In the genomic region with DNA sequence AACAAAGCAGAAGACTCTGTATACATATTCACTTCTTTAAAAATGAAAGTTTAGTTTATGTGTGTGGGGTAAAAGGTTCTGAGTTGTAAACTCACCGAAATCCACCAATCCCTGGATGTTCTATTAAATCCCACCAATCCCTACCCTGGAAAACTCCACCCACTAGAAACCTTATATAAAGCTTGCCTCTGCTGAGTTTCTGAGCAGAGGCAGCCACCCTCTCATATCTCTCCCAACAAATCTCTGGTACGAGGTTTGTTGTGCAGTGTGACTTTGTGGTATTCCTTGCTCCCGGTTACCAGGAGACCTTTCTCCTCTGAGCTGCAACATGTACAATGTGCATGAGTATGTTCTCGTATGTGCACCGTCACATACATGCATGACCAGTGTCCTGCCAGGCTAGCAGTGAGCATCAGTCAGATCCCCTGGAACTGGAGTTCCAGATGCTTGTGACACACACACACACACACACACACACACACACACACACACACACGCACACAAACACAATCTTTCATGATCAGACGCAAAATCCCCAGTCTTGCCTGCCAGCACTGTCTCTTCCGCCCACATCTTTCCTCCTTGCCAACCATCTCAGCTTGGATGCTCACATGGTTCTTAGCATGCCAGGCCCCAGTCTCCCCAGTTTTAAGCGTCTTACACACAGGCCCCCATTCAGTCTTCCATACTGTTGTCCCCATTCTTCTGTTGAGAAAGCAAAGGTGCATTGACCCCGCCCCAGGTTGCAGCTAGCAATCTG, we compare ENCODE assay signal across 18 mouse cellular contexts.
"Had no signal": no experiment of that assay in that cellular context is flagged by ENCODE, and none has a peak within 500 bp of the region (broad histone marks: within the 10 kb centered on the region; RNA-seq: fewer than 3 reads in every experiment).

No protein-coding gene starts in this region.

- H3K36me3 ChIP-seq: limb, embryonic 12.5 days; liver, embryonic 13.5 days; lung, embryonic 15.5 days; midbrain, embryonic 12.5 days had no signal

- H3K4me1 ChIP-seq: liver, embryonic 13.5 days; megakaryocyte, embryonic 14.5 days had no signal

- H3K4me3 ChIP-seq: limb, embryonic 12.5 days; liver, embryonic 13.5 days; lung, embryonic 15.5 days; megakaryocyte, embryonic 14.5 days; midbrain, embryonic 12.5 days had no signal

- DNase-seq: kidney, postnatal 10 days; kidney, postnatal 4 days; liver; liver, embryonic 13.5 days; liver, postnatal 0 days; lung, postnatal 14 days; spleen, adult 18-20 months; thymus, adult 18-20 months; thymus, postnatal 14 days had no signal

- H3K27me3 ChIP-seq: limb, embryonic 12.5 days; liver, embryonic 13.5 days; lung, embryonic 15.5 days; megakaryocyte, embryonic 14.5 days; midbrain, embryonic 12.5 days had no signal

- H3K9ac ChIP-seq: limb, embryonic 12.5 days; liver, embryonic 13.5 days; liver, postnatal 0 days; lung, embryonic 15.5 days; midbrain, embryonic 12.5 days had no signal

- H3K9me3 ChIP-seq: limb, embryonic 12.5 days; liver, embryonic 13.5 days; lung, embryonic 15.5 days; midbrain, embryonic 12.5 days had no signal

- H3K27ac ChIP-seq: limb, embryonic 12.5 days; liver, embryonic 13.5 days; lung, embryonic 15.5 days; macrophage; midbrain, embryonic 12.5 days had no signal

- ATAC-seq: hindbrain, embryonic 16.5 days; inflammation-experienced regulatory T-cells, adult 6 months; intestine, postnatal 0 days; liver, postnatal 0 days; midbrain, embryonic 16.5 days had no signal

- H3K4me2 ChIP-seq: limb, embryonic 12.5 days; liver, embryonic 13.5 days; lung, embryonic 15.5 days; midbrain, embryonic 12.5 days had no signal
